Mouse (Mus musculus) G1E (cell line): ENCODE results near the gene Slc37a1. TPM values are rescaled to one million over a fixed set of nuclear protein-coding genes. Genes with fewer than 3 reads are reported as not detected.
"Not testable (repeated sequence)": the region's sequence is repeated elsewhere in the genome, so short reads cannot be mapped to it uniquely, and the experiment has no call there.

ENCODE experiments used
- ATAC-seq: 2 replicates; pipeline ENCODE4 v1.8.0; 2016; ENCODE audit warnings: mild to moderate bottlenecking; ENCODE audit not compliant: insufficient number of reproducible peaks, poor library complexity, low FRiP score, severe bottlenecking; ENCODE audit errors: extremely low read depth
- DNase-seq: peaks from one replicate; pipeline ENCODE4 v3.0.0; 2012; ENCODE audit warnings: low spot score
- H3K27me3 ChIP-seq: 2 replicates; pipeline ENCODE4 v1.6.1; 2012; ENCODE audit warnings: mild to moderate bottlenecking, low read length, inconsistent platforms; ENCODE audit not compliant: insufficient read depth
- H3K36me3 ChIP-seq: replicated peaks from 2 replicates; pipeline ENCODE3; 2012; ENCODE audit warnings: mild to moderate bottlenecking, inconsistent platforms
- H3K4me1 ChIP-seq: 2 replicates; pipeline ENCODE4 v1.6.1; 2012; ENCODE audit warnings: low read depth, low read length, inconsistent platforms, mixed read lengths; ENCODE audit not compliant: insufficient read depth
- H3K4me3 ChIP-seq: 2 replicates; pipeline ENCODE4 v1.5.1; 2012; ENCODE audit warnings: low read depth, mild to moderate bottlenecking, inconsistent platforms, low read length, moderate library complexity, mixed read lengths
- H3K9me3 ChIP-seq: replicated peaks from 2 replicates; pipeline ENCODE4 v1.6.1; 2012; ENCODE audit warnings: inconsistent platforms
- CTCF ChIP-seq: IDR thresholded peaks from 2 replicates; pipeline ENCODE4 v1.5.1; 2012; ENCODE audit warnings: low read depth, low read length, inconsistent platforms, mixed read lengths
- GATA1 ChIP-seq: IDR thresholded peaks from 2 replicates; pipeline ENCODE4 v1.6.1; 2012; ENCODE audit warnings: borderline replicate concordance, low read length, inconsistent platforms, mixed read lengths
- GATA2 ChIP-seq: IDR thresholded peaks from 2 replicates; pipeline ENCODE4 v1.6.1; 2012; ENCODE audit warnings: low read depth, low read length, inconsistent platforms, borderline replicate concordance
- POLR2AphosphoS5 ChIP-seq: IDR thresholded peaks from 2 replicates; pipeline ENCODE4 v1.6.1; 2012; ENCODE audit warnings: low read depth, low read length, inconsistent platforms; ENCODE audit not compliant: insufficient replicate concordance
- TAL1 ChIP-seq: conservative IDR thresholded peaks from 2 replicates; pipeline ENCODE4 v1.6.1; 2012; ENCODE audit warnings: low read depth, low read length, inconsistent platforms, mixed read lengths
- polyA plus RNA-seq: library from polyadenylated mRNA; stranded (reverse); fragments of >175 nt; gene quantifications from 2 replicates; pipeline ENCODE4 v1.2.3, GENCODE M21; 2012
- total RNA-seq, 2 experiments: library from RNA; stranded (forward) in 1 of 2; stranded (reverse) in 1 of 2; fragments of 200-1000 nt in 1 of 2; fragments of >200 nt in 1 of 2; fragmentation: Nextera tagmentation in 1 of 2; gene quantifications; 2 replicates each; pipeline ENCODE4 v1.2.3; 2014 to 2017

The Slc37a1 gene
- total and polyA plus RNA-seq, 3 experiments: 0.38 TPM; not detected in 2

GRCm38 (mm10) chr17:31267138-31267537 lies 19.5 kb upstream of the Slc37a1 start:
- H3K36me3 ChIP-seq: no peaks in the 10 kb centered on the region
- peaks cover 56% of the 10 kb centered on the region for H3K9me3 ChIP-seq
- H3K4me1 ChIP-seq: no peaks in the 10 kb centered on the region
- no peaks in the 10 kb centered on the region for H3K27me3 ChIP-seq
- ATAC-seq: no peak
- no peak for DNase-seq
- TF ChIP-seq GATA2 (no peak), GATA1 (no peak), TAL1 (no peak), POLR2AphosphoS5 (no peak)
- no peak overlapping the region for H3K4me3 ChIP-seq

- TF ChIP-seq CTCF (no peak), TAL1 (no peak)
- DNase-seq: no peak
- no peaks in the 10 kb centered on the region for H3K36me3 ChIP-seq
- H3K27me3 ChIP-seq: no peaks in the 10 kb centered on the region
- no peak for ATAC-seq
- H3K4me3 ChIP-seq: no peak overlapping the region
- no peaks in the 10 kb centered on the region for H3K4me1 ChIP-seq
- peaks cover 56% of the 10 kb centered on the region for H3K9me3 ChIP-seq
Measured at GRCm38 (mm10) chr17:31267603-31268002, 19.0 kb upstream of the Slc37a1 start.

DNA sequence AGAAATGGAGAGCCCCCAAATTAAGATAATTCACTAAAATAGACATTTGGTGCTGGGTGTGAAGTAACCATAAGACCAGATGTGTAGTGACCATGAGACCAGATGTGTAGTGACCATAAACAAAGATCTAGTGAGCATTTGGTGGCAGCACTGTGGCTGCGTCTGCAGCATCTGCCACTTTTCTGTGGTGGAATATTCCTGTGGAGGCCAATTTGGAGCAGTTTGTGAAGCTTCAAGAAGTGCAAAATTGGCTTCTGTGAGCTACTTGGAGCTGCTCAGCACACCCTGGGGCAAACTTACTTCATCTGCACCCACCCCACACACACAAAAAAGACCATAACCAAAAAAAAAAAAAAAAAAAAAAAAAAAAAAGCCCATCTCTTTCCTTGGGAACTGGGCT lies 18.6 kb upstream of the Slc37a1 start:
- ATAC-seq: no peak
- Histone ChIP-seq H3K4me3 (no peak overlapping the region), H3K9me3 (peaks cover 57% of the 10 kb centered on the region), H3K27me3 (no peaks in the 10 kb centered on the region), H3K4me1 (no peaks in the 10 kb centered on the region), H3K36me3 (no peaks in the 10 kb centered on the region)
- no peak for DNase-seq
- TF ChIP-seq CTCF: no peak
- no peak for TF ChIP-seq TAL1
- TF ChIP-seq GATA2: no peak
- no peak for TF ChIP-seq GATA1
- TF ChIP-seq POLR2AphosphoS5: no peak

GRCm38 (mm10) chr17:31269761-31270160 lies 16.8 kb upstream of the Slc37a1 start:
- Histone ChIP-seq H3K9me3 (peaks cover 53% of the 10 kb centered on the region), H3K36me3 (no peaks in the 10 kb centered on the region), H3K27me3 (no peaks in the 10 kb centered on the region), H3K4me1 (no peaks in the 10 kb centered on the region), H3K4me3 (no peak overlapping the region)
- TF ChIP-seq TAL1 (no peak), GATA2 (no peak)
- DNase-seq: no peak
- ATAC-seq: no peak

- H3K9me3 ChIP-seq: peaks cover 52% of the 10 kb centered on the region
- no peaks in the 10 kb centered on the region for H3K4me1 ChIP-seq
- DNase-seq: no peak
- ATAC-seq: no peak
- no peaks in the 10 kb centered on the region for H3K36me3 ChIP-seq
- no peaks in the 10 kb centered on the region for H3K27me3 ChIP-seq
- no peak overlapping the region for H3K4me3 ChIP-seq
- TF ChIP-seq POLR2AphosphoS5 (no peak), GATA1 (no peak), GATA2 (no peak), CTCF (no peak), TAL1 (no peak)
Measured at GRCm38 (mm10) chr17:31270246-31270645, 16.3 kb upstream of the Slc37a1 start.

- not testable (repeated sequence) for H3K4me3 ChIP-seq, H3K27me3 ChIP-seq, ATAC-seq, DNase-seq, H3K4me1 ChIP-seq, H3K36me3 ChIP-seq
- peaks cover 52% of the 10 kb centered on the region for H3K9me3 ChIP-seq
Measured at GRCm38 (mm10) chr17:31270736-31271135, 15.9 kb upstream of the Slc37a1 start.

DNA sequence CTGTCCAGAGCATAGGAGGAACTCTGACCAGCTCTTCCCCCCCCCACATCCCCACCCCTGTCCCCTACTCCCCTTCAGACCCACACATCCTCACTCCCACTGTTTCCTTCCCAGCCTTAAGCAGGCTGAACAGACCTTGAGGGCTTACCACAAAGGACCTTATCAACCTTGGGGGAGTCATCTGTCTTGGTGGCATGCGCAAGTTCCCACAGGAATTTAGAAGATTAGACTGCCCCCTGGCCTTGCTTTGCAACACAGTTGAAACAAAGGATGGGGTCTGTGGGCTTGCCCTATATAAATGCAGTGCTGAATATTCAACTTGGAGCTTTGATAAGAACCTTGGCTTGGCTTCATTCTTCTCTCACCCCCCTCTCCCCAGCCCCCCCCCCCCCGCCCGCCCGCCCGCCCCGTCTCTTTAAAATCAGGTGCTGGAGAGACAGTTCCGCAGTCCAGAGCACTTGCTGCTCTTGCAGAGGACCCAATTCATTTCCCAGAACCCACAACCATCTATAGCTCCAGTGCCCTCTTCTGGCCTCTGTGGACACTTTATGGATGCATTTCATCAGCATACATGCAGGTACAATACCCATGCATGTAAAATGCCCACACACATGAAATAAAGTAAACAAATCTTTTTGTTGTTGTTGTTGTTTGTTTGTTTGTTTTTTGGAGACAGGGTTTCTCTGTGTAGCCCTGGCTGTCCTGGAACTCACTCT lies 15.3 kb upstream of the Slc37a1 start:
- ATAC-seq: no peak
- H3K4me3 ChIP-seq: no peak overlapping the region
- peaks cover 51% of the 10 kb centered on the region for H3K9me3 ChIP-seq
- no peaks in the 10 kb centered on the region for H3K36me3 ChIP-seq
- no peak for DNase-seq
- no peaks in the 10 kb centered on the region for H3K27me3 ChIP-seq
- TF ChIP-seq TAL1 (no peak), CTCF (no peak), POLR2AphosphoS5 (no peak), GATA1 (no peak), GATA2 (no peak)
- H3K4me1 ChIP-seq: no peaks in the 10 kb centered on the region
